Mouse (Mus musculus) adrenal gland, postnatal 0 days (tissue): ENCODE measurements around the gene Lhpp. TPM values are rescaled to one million over a fixed set of nuclear protein-coding genes. Genes with fewer than 3 reads are reported as not detected.

Experiments
- polyA plus RNA-seq: library from polyadenylated mRNA; unstranded; fragments of >200 nt; fragmentation: Nextera tagmentation; extraction: Ambion mirVana; gene quantifications from 2 replicates; pipeline ENCODE4 v1.2.1, GENCODE M21; 2015

The Lhpp gene
- 22.4 and 31.1 TPM in 2 replicates for polyA plus RNA-seq

DNA sequence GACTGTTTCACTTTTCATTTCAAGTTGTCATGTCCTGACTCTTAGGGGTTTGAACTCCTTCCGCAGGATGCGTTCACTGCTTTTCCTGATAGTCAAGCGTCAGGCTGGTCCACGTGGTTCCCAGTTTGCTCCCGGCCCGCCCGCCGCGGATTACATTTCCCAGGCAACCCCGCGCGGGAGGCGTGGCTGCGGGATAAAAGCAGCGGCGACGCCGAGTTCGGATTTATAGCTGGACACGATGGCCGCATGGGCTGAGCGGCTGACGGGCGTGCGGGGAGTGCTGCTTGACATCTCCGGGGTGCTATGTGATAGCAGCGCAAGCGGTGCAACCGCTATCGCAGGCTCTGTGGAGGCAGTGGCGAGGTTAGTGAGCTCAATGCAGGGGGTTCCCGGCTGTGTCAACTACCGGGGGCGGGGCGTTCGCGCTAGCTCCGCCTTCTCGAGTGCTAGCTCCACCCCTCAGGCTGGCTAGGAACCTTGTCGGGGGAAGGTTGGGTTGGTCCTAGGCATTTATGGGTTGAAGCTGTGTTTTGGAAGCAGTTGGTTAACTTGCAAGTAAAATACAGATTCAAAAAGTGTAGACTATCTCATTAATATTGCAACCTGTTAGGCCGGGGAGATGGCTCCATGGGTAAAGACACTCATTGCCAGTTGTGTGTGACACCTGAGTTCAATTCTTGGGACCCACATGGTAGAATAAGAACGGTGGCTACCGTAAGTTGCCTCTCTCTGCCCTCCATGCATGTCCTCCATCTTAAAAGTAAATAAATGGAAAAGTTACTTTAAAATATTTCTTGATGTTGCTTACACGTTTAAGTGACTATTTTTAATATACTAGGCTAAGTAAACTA is at the start of gene Lhpp:
Gene Lhpp, plus strand, starts transcription at position 171 of the 851 bp plus-strand sequence.

DNA sequence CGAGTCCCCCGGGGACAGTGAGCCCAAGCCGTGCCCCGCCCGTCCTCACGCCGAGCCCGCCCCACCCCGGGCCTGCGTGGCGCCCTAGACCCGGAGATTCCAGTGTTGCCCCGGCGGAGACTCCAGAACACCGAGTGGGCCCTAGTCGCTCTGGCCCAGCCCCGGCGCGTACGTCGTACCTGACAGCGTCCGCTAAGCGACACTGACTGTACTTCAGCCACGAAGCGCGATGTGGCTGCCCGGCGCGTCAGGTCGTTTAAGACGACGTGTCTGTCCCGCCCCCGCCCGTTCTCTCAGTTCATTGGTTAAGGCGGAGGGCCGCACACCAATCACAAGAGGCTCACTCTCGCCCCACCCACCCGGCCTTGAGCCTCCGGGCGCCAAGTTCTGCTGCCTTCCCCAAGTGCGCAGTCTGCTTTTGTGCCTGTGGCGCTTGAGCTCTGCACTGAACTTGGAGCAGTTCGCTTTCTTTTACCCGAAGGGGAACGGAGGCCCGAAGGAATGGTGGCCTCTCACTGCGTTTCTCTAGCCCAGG is 34.3 kb upstream of the Lhpp start, which contains the start of gene Oat:
Gene Oat, minus strand, starts transcription at position 283 of the 535 bp plus-strand sequence.

DNA sequence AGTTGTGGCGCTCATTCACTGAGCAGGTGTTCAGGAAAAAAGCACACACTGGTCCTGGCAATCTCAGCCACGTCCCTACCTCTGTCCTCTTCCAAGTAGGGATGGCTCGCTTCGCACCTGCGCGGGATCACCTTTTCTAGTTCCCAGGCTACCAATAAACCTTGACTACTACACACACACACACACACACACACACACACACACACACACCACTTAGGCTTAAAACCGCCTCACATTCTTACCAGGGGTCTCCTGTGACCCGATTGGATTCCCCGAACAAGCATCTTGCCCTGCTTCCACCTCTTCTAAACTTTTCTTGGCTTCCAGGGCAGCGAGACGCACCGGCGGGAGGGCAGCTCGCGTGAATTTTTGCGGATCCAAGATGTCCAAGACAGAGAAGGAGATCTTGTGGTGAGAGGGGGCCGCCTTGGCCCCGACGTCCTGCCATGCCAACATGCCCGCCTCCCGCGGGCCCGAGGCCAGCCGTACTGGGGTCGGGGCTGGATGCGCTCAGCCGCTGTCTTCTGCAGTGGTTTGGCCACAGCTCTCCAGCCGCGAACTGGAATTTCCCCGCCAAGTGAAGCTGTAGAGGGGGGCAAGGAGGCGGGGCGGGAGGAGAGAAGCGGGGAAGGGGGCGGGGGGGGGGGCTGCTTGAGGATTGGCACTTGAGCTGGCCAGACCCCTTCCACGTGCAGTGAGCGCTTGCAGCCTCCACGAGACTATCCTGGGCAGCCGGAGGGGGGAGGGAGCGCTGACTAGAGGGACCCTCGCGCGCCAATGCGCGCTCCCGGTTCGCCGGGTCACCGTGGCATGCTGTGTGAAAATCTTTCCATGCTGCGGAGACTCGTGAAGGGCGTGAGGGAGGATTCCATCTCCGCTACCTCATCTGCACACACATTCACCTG is 11.1 kb upstream of the Lhpp start, which contains the start of gene Nkx1-2:
Gene Nkx1-2, minus strand, starts transcription at position 567 of the 905 bp plus-strand sequence.

Other genes with a start within 250 kb of the Lhpp start
- 149 and 171 TPM in 2 replicates for gene Oat, start 34.2 kb upstream of the Lhpp start, polyA plus RNA-seq
- not detected in 2 replicates for gene Nkx1-2, start 11.0 kb upstream of the Lhpp start, polyA plus RNA-seq
- 11.5 and 24.0 TPM in 2 replicates for gene Fam53b, start 203.2 kb downstream of the Lhpp start, polyA plus RNA-seq
- gene Eef1akmt2, start 242.0 kb downstream of the Lhpp start, polyA plus RNA-seq, result 87.1 and 111 TPM in 2 replicates
- 26.9 and 29.2 TPM in 2 replicates for gene Abraxas2, start 248.6 kb downstream of the Lhpp start, polyA plus RNA-seq